Mouse (Mus musculus): ENCODE results near the gene Cend1.

DNA sequence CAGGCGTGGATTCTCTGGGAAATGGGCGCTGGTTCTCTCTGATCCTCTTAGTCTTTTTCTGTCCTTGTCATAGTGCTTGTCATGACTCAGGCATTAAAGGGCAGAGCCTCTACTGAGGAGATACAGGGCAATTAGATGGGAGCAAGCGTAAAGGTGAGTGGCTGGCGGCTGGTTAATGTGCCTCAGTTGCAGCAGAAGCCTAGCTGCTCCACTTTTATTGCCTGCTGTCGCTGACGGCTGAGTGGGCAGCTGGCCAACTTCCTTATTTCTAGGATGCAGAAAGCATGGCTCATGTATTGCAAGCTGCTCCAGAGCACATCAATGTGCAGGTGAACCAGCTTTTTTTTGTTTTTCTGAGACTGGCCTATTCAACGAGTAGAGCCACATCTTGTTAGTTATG lies 10.3 kb downstream of the Cend1 start:
- TF ChIP-seq CTCF (IDR thresholded peaks at IDR 0.05; ENCODE audit: low read depth, low read length): no peak
- no peak for TF ChIP-seq EP300 (IDR thresholded peaks at IDR 0.05; ENCODE audit: insufficient read depth, low read depth, low read length)
- TF ChIP-seq POLR2A (IDR thresholded peaks at IDR 0.05; ENCODE audit: insufficient read depth, low read length): no peak

Measured in ES-Bruce4 (cell line).